Mouse (Mus musculus): Measurements from ENCODE around the gene Rfx2. TPM values are rescaled to one million over a fixed set of nuclear protein-coding genes. Genes with fewer than 3 reads are reported as not detected.

Rfx2 gene
- polyA plus RNA-seq, 1 experiment: 15.4 TPM

- TF ChIP-seq CTCF (IDR thresholded peaks at IDR 0.05; ENCODE audit: extremely low read depth, insufficient read length, insufficient replicate concordance, low read depth, low read length) (no peak), POLR2A (IDR thresholded peaks at IDR 0.05; ENCODE audit: low read depth, low read length) (no peak)
- H3K27ac ChIP-seq (ENCODE audit: insufficient read depth, low read depth, low read length): no peak overlapping the region
- no peaks in the 10 kb centered on the region for H3K36me3 ChIP-seq (ENCODE audit: control insufficient read depth, insufficient read depth, low read length)
- peaks cover 13% of the 10 kb centered on the region for H3K27me3 ChIP-seq (ENCODE audit: control insufficient read depth, insufficient read depth, low read length)
- H3K4me3 ChIP-seq (ENCODE audit: low read depth, low read length): no peak overlapping the region
- 96% methylated on average over 1 of the region's 1 CpGs for WGBS
- no peaks in the 10 kb centered on the region for H3K4me1 ChIP-seq (ENCODE audit: control insufficient read depth, insufficient read depth, insufficient read length, low read length)
Observed at GRCm38 (mm10) chr17:56833381-56833780, 2.6 kb upstream of the Rfx2 start.

- no peak overlapping the region for H3K27ac ChIP-seq (ENCODE audit: insufficient read depth, low read depth, low read length)
- H3K4me3 ChIP-seq (ENCODE audit: low read depth, low read length): no peak overlapping the region
- no peak for TF ChIP-seq CTCF (IDR thresholded peaks at IDR 0.05; ENCODE audit: extremely low read depth, insufficient read length, insufficient replicate concordance, low read depth, low read length)
- TF ChIP-seq POLR2A (IDR thresholded peaks at IDR 0.05; ENCODE audit: low read depth, low read length): no peak
- no peaks in the 10 kb centered on the region for H3K4me1 ChIP-seq (ENCODE audit: control insufficient read depth, insufficient read depth, insufficient read length, low read length)
- H3K36me3 ChIP-seq (ENCODE audit: control insufficient read depth, insufficient read depth, low read length): no peaks in the 10 kb centered on the region
- whole genome bisulfite sequencing: 100% methylated on average over 1 of the region's 1 CpGs
- H3K27me3 ChIP-seq (ENCODE audit: control insufficient read depth, insufficient read depth, low read length): peaks cover 13% of the 10 kb centered on the region
Observed at GRCm38 (mm10) chr17:56832918-56833317, 2.1 kb upstream of the Rfx2 start.

- Histone ChIP-seq H3K27ac (ENCODE audit: insufficient read depth, low read depth, low read length) (no peak overlapping the region), H3K4me3 (ENCODE audit: low read depth, low read length) (peak overlapping the region; percentile 59), H3K4me1 (ENCODE audit: control insufficient read depth, insufficient read depth, insufficient read length, low read length) (no peaks in the 10 kb centered on the region; the same call in 1 of the 2 replicates), H3K36me3 (ENCODE audit: control insufficient read depth, insufficient read depth, low read length) (no peaks in the 10 kb centered on the region), H3K27me3 (ENCODE audit: control insufficient read depth, insufficient read depth, low read length) (peaks cover 13% of the 10 kb centered on the region)
- no peak for TF ChIP-seq POLR2A (IDR thresholded peaks at IDR 0.05; ENCODE audit: low read depth, low read length)
- TF ChIP-seq CTCF (IDR thresholded peaks at IDR 0.05; ENCODE audit: extremely low read depth, insufficient read length, insufficient replicate concordance, low read depth, low read length): peak; percentile 54; the same call in 1 of the 2 replicates
- WGBS: under 1% methylated on average over 42 of the region's 42 CpGs
Observed at GRCm38 (mm10) chr17:56831111-56831816, 451 bp upstream of the Rfx2 start.

DNA sequence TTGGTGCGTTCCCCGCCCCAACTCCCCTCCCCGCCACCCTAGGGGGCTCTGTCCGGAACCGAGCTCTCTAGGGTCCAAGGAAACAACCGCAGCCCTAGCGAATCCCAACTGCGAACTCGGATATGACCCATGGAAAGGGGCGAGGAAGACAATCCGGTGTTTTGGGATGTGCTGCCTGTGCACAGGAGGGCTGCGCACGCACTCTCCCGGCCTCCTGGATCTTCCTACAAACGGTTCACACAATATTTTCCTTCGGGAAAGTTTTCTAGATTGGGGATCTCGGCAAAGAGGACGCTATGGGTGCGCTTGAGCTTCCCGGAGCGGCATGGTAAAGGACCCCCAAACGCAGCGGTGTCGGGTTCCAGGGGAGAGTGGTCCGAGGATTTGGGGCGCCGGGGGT is 1.0 kb downstream of the Rfx2 start:
- peak overlapping the region; percentile 61 for H3K4me3 ChIP-seq (ENCODE audit: low read depth, low read length)
- no peak overlapping the region for H3K27ac ChIP-seq (ENCODE audit: insufficient read depth, low read depth, low read length)
- TF ChIP-seq CTCF (IDR thresholded peaks at IDR 0.05; ENCODE audit: extremely low read depth, insufficient read length, insufficient replicate concordance, low read depth, low read length) (no peak), POLR2A (IDR thresholded peaks at IDR 0.05; ENCODE audit: low read depth, low read length) (no peak)
- peaks cover 13% of the 10 kb centered on the region for H3K27me3 ChIP-seq (ENCODE audit: control insufficient read depth, insufficient read depth, low read length)
- no peaks in the 10 kb centered on the region for H3K36me3 ChIP-seq (ENCODE audit: control insufficient read depth, insufficient read depth, low read length)
- 6% methylated on average over 27 of the region's 27 CpGs for WGBS
- H3K4me1 ChIP-seq (ENCODE audit: control insufficient read depth, insufficient read depth, insufficient read length, low read length): no peaks in the 10 kb centered on the region; the same call in 1 of the 2 replicates

- WGBS: 43% methylated on average over 11 of the region's 11 CpGs
- peak overlapping the region; percentile 61 for H3K4me3 ChIP-seq (ENCODE audit: low read depth, low read length)
- no peak overlapping the region for H3K27ac ChIP-seq (ENCODE audit: insufficient read depth, low read depth, low read length)
- no peaks in the 10 kb centered on the region for H3K36me3 ChIP-seq (ENCODE audit: control insufficient read depth, insufficient read depth, low read length)
- no peak for TF ChIP-seq CTCF (IDR thresholded peaks at IDR 0.05; ENCODE audit: extremely low read depth, insufficient read length, insufficient replicate concordance, low read depth, low read length)
- TF ChIP-seq POLR2A (IDR thresholded peaks at IDR 0.05; ENCODE audit: low read depth, low read length): no peak
- peaks cover 13% of the 10 kb centered on the region for H3K27me3 ChIP-seq (ENCODE audit: control insufficient read depth, insufficient read depth, low read length)
- no peaks in the 10 kb centered on the region; the same call in 1 of the 2 replicates for H3K4me1 ChIP-seq (ENCODE audit: control insufficient read depth, insufficient read depth, insufficient read length, low read length)
Observed at GRCm38 (mm10) chr17:56829171-56829570, 1.6 kb downstream of the Rfx2 start.

- TF ChIP-seq POLR2A (IDR thresholded peaks at IDR 0.05; ENCODE audit: low read depth, low read length): no peak
- TF ChIP-seq CTCF (IDR thresholded peaks at IDR 0.05; ENCODE audit: extremely low read depth, insufficient read length, insufficient replicate concordance, low read depth, low read length): no peak
- WGBS: 38% methylated on average over 2 of the region's 2 CpGs
- H3K36me3 ChIP-seq (ENCODE audit: control insufficient read depth, insufficient read depth, low read length): no peaks in the 10 kb centered on the region
Observed at GRCm38 (mm10) chr17:56826718-56827117, 4.1 kb downstream of the Rfx2 start.

DNA sequence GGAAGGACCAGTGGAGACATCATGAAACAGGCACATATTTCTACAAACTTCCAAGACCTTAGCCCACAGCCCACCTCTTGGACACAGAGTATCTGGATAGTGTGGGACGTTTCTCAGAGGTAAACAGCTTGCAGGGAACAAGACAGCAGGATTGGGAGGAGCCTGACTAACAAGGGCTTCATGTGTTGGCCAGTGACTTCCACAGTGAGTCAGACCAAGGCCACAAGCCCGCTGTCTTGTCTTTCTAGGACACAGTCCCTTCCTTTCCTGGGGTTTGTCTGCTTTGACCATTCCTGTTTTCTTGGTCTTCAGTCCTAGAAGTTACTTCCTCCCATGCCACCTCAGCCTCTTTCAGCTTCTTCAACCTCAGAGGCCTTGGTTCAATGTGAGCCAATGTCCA is 7.5 kb downstream of the Rfx2 start:
- Histone ChIP-seq H3K4me3 (ENCODE audit: low read depth, low read length) (no peak overlapping the region), H3K27ac (ENCODE audit: insufficient read depth, low read depth, low read length) (no peak overlapping the region), H3K36me3 (ENCODE audit: control insufficient read depth, insufficient read depth, low read length) (no peaks in the 10 kb centered on the region), H3K27me3 (ENCODE audit: control insufficient read depth, insufficient read depth, low read length) (no peaks in the 10 kb centered on the region), H3K4me1 (ENCODE audit: control insufficient read depth, insufficient read depth, insufficient read length, low read length) (peaks cover 5% of the 10 kb centered on the region)
- 65% methylated on average over 2 of the region's 2 CpGs for WGBS
- TF ChIP-seq CTCF (IDR thresholded peaks at IDR 0.05; ENCODE audit: extremely low read depth, insufficient read length, insufficient replicate concordance, low read depth, low read length): no peak
- TF ChIP-seq POLR2A (IDR thresholded peaks at IDR 0.05; ENCODE audit: low read depth, low read length): no peak

More at GRCm38 (mm10) chr17:56826718-56827117, 4.1 kb downstream of the Rfx2 start:
- Histone ChIP-seq H3K4me1 (ENCODE audit: control insufficient read depth, insufficient read depth, insufficient read length, low read length) (no peaks in the 10 kb centered on the region; the same call in 1 of the 2 replicates), H3K27me3 (ENCODE audit: control insufficient read depth, insufficient read depth, low read length) (peaks cover 13% of the 10 kb centered on the region), H3K4me3 (ENCODE audit: low read depth, low read length) (no peak overlapping the region), H3K27ac (ENCODE audit: insufficient read depth, low read depth, low read length) (no peak overlapping the region)
